Mouse (Mus musculus) splenic B cell, adult 2 months (primary cell): ENCODE data around the gene Vps26b.
A peak's percentile ranks its signal among the peaks of the same experiment; 100 is the strongest.

Source experiments
- DNase-seq: peaks from one replicate; pipeline ENCODE4 v3.0.0-alpha.2; 2011; ENCODE audit warnings: low read depth, low spot score
- H3K27me3 ChIP-seq: 2 replicates; pipeline ENCODE4 v1.6.1; 2012; ENCODE audit warnings: mild to moderate bottlenecking, low read length, moderate library complexity, mixed read lengths; ENCODE audit not compliant: control insufficient read depth, poor library complexity, insufficient read depth, severe bottlenecking
- H3K36me3 ChIP-seq: 2 replicates; pipeline ENCODE4 v1.6.1; 2012; ENCODE audit warnings: mild to moderate bottlenecking, low read length, moderate library complexity, mixed read lengths; ENCODE audit not compliant: control insufficient read depth, poor library complexity, insufficient read depth, severe bottlenecking

Gene Vps26b

DNA sequence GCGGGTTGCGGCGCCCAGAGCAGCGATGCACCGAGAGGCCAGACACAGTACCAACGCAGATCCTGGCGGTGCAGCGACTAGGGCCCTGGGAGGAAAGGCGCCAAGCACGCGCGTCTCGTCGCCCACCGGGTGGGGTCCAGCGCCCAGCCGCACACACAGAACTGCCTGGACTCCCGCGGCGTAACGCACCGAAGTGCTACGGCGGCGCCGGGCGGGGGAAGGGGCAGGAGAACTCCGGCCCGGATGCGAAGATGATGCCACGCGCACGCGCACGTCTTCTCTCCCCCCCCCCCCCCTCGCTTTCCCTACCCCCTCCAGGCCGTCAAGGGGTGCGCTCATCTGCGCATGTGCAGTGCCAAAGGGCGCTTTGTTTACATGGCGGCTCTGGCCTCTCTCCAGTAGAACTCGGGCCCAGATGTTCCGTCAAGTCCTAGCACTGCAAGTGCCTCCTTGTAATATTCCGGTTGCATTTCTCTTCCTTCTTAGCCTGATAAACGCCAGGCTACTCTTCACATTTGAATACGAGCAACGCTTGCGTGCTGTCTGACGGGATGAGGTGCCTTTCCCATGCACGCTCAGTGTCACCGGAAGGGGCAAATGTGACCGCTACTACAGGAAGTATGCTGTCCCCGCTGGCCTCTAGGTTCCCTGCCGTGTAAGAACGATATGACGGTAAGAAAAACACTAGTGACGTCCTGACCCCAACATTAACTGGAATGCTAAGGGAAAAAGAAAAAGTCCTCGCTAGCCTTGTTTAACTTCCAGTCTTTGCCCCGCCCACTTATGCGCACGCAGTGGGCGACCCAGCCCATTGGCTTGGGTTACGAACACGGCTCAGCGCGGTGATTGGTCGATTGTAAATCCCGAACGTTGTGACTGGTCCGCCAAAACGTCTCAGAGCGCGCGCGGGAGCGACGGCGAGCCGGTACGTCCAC lies at the start of gene Vps26b, which contains the start of gene Ncapd3:
Vps26b (minus strand) TSS at position 238 of the 935 bp plus-strand sequence.
Ncapd3 (plus strand) TSS at position 348 of the 935 bp plus-strand sequence.
- Histone ChIP-seq H3K27me3 (no peaks in the 10 kb centered on the region), H3K36me3 (no peaks in the 10 kb centered on the region)
- peak; percentile 95 for DNase-seq

DNA sequence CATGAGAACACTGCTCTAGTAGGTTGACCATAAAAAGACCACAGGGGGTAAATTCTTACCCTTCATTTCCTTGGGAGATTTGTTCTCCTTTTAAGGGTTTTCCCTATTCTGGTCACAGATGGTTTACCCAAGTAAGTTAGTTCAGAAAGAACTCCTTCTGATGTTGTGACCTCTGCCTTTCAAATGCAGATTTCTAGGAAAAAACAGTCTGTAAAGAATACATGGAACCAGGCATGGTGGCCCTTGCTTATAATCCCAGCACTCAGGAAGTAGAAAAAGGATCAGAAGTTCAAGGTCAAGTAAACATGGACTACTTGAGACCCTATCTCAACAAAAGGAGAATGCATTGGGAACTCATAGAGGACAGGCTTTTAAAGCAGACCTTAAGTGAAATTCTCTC lies 45.9 kb upstream of the Vps26b start:
- no peak for DNase-seq
- H3K36me3 ChIP-seq = 0 out of 2 replicates have a peak, but pooled peaks cover 1% of the 10 kb centered on the region
- H3K27me3 ChIP-seq = no peaks in the 10 kb centered on the region

DNA sequence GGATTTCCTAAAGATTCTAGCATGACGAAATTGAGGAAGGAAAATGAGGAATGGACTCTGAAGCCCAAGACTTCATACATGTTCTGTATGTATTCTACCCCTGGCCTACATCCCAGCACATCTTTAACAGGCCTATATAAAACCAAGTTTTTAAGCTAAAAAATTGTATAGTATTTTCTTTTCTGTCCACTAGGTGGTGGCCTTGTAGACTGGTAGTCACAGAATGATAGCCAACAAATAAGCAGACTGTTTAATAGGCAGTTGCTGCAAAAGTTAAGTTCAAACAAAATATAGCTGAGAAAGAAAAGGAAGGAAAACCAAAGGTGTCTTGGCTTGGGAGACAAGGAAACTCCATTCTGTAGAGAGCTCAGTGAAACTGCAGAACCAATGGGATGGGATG lies 44.8 kb upstream of the Vps26b start:
- no peak for DNase-seq
- H3K36me3 ChIP-seq = 0 out of 2 replicates have a peak, but pooled peaks cover 4% of the 10 kb centered on the region
- no peaks in the 10 kb centered on the region for H3K27me3 ChIP-seq

DNA sequence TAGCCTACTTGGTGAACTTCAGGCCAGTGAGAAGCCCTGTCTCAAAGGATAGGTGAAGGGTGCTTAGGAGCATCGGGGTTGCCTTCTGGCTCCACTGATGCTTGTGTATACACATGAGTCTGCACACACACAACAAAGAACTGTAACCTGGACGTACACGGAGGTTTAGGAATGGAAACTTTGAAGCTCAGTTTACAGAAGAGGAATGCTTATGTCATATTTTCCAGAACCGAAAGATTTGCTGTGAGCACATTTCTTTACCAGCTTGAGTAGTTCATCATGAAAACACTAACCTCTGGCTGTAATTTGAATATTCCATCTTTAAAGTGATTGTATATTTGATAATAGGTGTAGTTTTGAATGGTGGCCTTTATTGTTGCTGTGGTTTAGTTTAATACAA lies 41.0 kb upstream of the Vps26b start:
- no peak for DNase-seq
- H3K27me3 ChIP-seq = no peaks in the 10 kb centered on the region

DNA sequence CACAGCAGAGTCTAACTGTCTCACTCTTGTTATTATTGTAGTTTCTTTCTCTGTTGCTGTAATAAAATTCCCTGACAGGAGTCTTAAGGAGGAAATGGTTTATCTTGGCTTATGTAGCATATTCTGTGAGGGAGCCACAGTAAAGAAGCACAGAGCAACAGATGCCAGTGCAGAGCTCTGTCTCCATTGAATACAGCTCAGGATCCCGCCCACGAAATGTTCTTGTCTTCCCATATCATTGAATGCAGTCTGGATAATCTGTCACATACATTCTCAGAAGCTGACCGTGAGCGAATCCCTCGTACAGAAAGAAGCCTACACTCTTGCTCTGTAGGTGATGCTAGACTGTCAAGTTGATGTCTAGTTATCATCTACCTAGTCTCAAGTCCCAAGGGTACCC lies 28.5 kb upstream of the Vps26b start:
- Histone ChIP-seq H3K36me3 (no peaks in the 10 kb centered on the region; the same call in 1 of the 2 replicates), H3K27me3 (no peaks in the 10 kb centered on the region)
- DNase-seq = no peak

More for the DNA sequence above, 41.0 kb upstream of the Vps26b start:
- 0 out of 2 replicates have a peak, but pooled peaks cover 4% of the 10 kb centered on the region for H3K36me3 ChIP-seq

DNA sequence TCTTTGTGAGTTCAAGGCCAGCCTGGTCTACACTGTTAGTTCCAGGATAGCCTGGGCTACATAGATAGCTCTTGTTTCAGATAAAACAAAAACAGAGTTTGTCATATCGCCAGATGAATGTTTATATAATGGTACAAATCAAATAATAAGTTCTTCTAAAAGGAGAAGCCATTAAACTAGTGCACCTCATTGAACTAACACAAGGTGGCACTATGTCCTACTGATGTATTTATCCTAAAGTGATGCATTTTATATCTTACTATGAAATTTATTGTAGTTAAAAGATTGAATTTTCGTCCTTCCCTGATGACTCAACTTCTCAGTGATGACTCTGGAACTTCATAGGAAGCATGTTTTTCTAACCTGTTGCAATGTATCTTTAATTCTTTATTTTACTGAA lies 19.6 kb upstream of the Vps26b start:
- DNase-seq = no peak
- Histone ChIP-seq H3K27me3 (no peaks in the 10 kb centered on the region), H3K36me3 (peaks cover 3% of the 10 kb centered on the region; the same call in 1 of the 2 replicates)

- no peak for DNase-seq
- no peaks in the 10 kb centered on the region; the same call in none of the 2 replicates for H3K36me3 ChIP-seq
Observed at GRCm38 (mm10) chr9:27043892-27044291, 14.0 kb upstream of the Vps26b start.

GRCm38 (mm10) chr9:27030763-27031100 lies 867 bp upstream of the Vps26b start:
- Histone ChIP-seq H3K27me3 (no peaks in the 10 kb centered on the region), H3K36me3 (no peaks in the 10 kb centered on the region)
- no peak for DNase-seq

More at GRCm38 (mm10) chr9:27043892-27044291, 14.0 kb upstream of the Vps26b start:
- no peaks in the 10 kb centered on the region for H3K27me3 ChIP-seq

DNA sequence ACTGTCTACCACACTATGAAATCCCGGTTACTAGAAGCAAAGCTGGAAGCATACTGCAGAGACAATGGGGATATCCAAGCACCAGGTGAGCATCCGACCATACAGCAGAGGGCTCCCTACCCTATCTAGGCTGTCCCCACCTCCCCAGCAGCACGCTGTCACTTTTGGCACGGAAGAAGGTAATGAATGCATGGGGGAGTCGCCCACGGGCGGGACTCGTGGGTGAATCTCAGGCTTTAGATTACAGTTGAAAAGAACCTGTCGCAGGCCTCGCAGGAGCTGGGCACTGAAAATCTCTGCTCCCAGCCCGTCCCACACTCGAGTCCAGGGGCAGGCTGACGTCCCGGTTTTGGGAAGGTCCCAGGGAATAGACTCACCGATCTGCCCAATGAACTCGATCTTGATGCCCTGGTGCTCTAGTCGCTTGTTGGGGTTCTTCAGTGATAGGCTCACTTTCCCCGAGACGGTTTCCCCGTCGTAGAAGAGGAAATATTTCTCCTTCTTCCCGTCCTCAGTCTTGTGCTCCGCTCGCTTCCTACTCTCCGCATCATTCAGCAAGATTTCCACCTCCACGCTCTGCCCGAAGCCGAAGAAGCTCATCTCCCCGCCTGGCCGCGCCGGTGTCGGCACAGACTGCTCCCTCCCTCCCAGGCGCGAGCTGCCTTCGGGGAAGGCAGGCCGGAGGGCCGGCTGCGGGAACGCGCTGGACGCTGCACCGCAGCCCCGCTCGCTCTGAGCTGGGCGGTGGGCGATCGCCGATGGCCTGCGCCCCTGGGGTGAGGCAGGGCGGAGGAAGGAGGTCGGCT lies 640 bp downstream of the Vps26b start:
- Histone ChIP-seq H3K27me3 (no peaks in the 10 kb centered on the region), H3K36me3 (no peaks in the 10 kb centered on the region)
- DNase-seq = peak; percentile 41

- Histone ChIP-seq H3K36me3 (no peaks in the 10 kb centered on the region), H3K27me3 (no peaks in the 10 kb centered on the region)
- DNase-seq = peak; percentile 91
Observed at GRCm38 (mm10) chr9:27026708-27027107, 3.2 kb downstream of the Vps26b start.

- H3K36me3 ChIP-seq = no peaks in the 10 kb centered on the region
- peak; percentile 83 for DNase-seq
- peaks cover 1% of the 10 kb centered on the region; the same call in 1 of the 2 replicates for H3K27me3 ChIP-seq
Observed at GRCm38 (mm10) chr9:27023681-27024080, 6.2 kb downstream of the Vps26b start.

DNA sequence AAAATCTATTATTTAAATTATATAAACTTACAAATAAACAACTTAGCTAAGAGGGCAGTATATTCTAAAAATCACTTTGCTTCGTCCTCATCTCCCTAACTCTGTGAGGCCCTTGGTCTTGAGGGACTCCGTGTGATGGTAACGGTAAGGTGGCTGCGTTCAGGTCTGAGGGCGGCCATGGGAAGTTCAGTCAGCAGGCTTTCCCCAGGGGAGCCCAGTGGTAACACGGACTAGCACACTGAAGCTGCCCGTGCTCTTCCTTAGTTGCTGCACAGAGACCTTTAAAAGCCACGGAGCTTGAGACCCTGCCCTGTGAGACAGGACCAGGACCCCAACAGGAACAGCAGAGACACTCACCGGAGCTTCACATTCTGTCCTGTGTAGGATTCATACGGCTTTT lies 10.9 kb downstream of the Vps26b start:
- peak; percentile 74 for DNase-seq
- H3K36me3 ChIP-seq = no peaks in the 10 kb centered on the region
- peaks cover 1% of the 10 kb centered on the region; the same call in 1 of the 2 replicates for H3K27me3 ChIP-seq

DNA sequence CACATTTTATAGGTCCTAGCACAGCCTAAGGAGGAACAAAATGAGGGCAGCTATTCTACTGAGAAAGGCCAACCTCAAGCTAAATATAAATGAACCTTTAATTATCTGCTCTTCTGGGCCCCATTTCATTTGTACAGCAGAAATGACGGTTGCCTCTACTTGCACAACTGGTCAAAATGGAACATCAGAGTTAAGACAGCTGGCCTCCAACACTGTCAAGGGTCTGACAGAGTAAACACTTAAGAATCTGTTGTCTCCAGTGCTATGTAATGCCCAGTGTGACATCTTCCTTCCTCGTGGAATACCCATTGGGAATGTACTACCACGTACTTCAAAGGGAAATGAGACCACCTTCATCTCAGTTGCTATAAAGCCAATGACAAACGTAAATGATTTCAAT lies 18.3 kb downstream of the Vps26b start:
- no peak for DNase-seq
- no peaks in the 10 kb centered on the region for H3K27me3 ChIP-seq
- H3K36me3 ChIP-seq = no peaks in the 10 kb centered on the region

- Histone ChIP-seq H3K27me3 (no peaks in the 10 kb centered on the region), H3K36me3 (no peaks in the 10 kb centered on the region)
- DNase-seq = no peak
Observed at GRCm38 (mm10) chr9:27009231-27009630, 20.6 kb downstream of the Vps26b start.

DNA sequence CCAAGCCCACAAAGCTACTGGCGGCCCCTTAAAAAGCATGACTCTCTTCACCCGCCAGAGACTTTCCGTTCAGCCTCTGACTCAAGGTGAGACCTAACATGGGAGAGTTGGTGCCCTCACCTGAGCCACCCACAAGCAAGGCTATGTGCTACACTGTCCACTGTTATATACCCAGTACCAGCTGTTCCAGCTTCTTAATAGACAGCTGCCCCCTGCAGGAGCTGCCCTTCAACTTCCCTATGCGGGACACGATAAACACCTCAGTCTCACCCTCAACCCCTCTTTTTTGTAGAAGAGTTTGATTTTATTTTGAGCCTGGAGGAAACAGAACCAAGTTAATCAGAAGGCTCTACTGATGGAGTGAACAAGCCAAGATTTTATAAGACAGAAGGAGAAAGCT lies 23.0 kb downstream of the Vps26b start:
- DNase-seq = no peak
- Histone ChIP-seq H3K36me3 (no peaks in the 10 kb centered on the region), H3K27me3 (no peaks in the 10 kb centered on the region)
